ENCODE assay signal across 28 mouse cellular contexts in genomic region chr19:60684417-60684816, GRCm38 (mm10).
DNase-seq lines count a peak whose midpoint lies in the region; ATAC-seq and TF ChIP-seq lines count a peak whose summit lies in the region.
"Had no signal": no experiment of that assay in that cellular context is flagged by ENCODE, and none has a peak within 500 bp of the region (broad histone marks: within the 10 kb centered on the region; RNA-seq: fewer than 3 reads in every experiment).

No protein-coding gene starts in this region.

- ATAC-seq in neutrophil, adult 5-6 weeks (ENCODE audit: extremely low read depth, insufficient number of reproducible peaks, low FRiP score, poor library complexity, severe bottlenecking), result peak; percentile 52
- ATAC-seq: activated CD4-positive, CD25-positive, alpha-beta regulatory T cell, adult 4 months; CD4-positive, CD25-positive, alpha-beta regulatory T cell, adult 4 months; forebrain, embryonic 14.5 days; forebrain, postnatal 0 days; hindbrain, embryonic 16.5 days; intestine, embryonic 15.5 days had no signal

- TF ChIP-seq RAD21 in CH12.LX (IDR thresholded peaks at IDR 0.05; ENCODE audit: low read depth, low read length), result peak; percentile 10

- H3K4me2 ChIP-seq in CH12.LX (ENCODE audit: insufficient read depth, low read depth, poor library complexity, severe bottlenecking), result peak overlapping the region; percentile 79
- H3K4me2 ChIP-seq: embryonic facial prominence, embryonic 12.5 days; embryonic facial prominence, embryonic 15.5 days; heart, embryonic 12.5 days; heart, embryonic 15.5 days; hindbrain, embryonic 13.5 days; intestine, embryonic 15.5 days had no signal

- H3K4me3 ChIP-seq in spleen, adult 2 months (ENCODE audit: extremely low read depth, insufficient read depth, insufficient read length), result no peak overlapping the region
- no peak overlapping the region for H3K4me3 ChIP-seq in CH12.LX (replicated peaks in 1 of 3; ENCODE audit: low read depth in 2 of 3, low read length in 2 of 3, poor library complexity in 1 of 3)
- H3K4me3 ChIP-seq: embryonic facial prominence, embryonic 12.5 days; embryonic facial prominence, embryonic 15.5 days; gastrocnemius, adult 2 months; heart, embryonic 12.5 days; heart, embryonic 15.5 days; hindbrain, embryonic 10.5 days; hindbrain, embryonic 13.5 days; intestine, embryonic 15.5 days had no signal

- 55% methylated on average over 4 of the region's 4 CpGs for WGBS in spleen, adult 2 months

- dilution Hi-C loops in CH12.LX (cut with MboI; ENCODE audit: extremely low pct_ligation_motif_present, extremely low pct_unique_long_range_greater_than_20kb, low sequenced_read_pairs), result no loop called here

- TF ChIP-seq POLR2A in spleen, adult 2 months (IDR thresholded peaks at IDR 0.05; ENCODE audit: low read depth, low read length), result no peak
- no peak for TF ChIP-seq POLR2A in CH12.LX (IDR thresholded peaks at IDR 0.05; ENCODE audit: low read depth, low read length)

- H3K27me3 ChIP-seq in spleen, adult 2 months (ENCODE audit: control insufficient read depth, insufficient read depth, low read length), result no peaks in the 10 kb centered on the region
- no peaks in the 10 kb centered on the region for H3K27me3 ChIP-seq in CH12.LX (replicated peaks)
- H3K27me3 ChIP-seq: embryonic facial prominence, embryonic 12.5 days; embryonic facial prominence, embryonic 15.5 days; heart, embryonic 12.5 days; hindbrain, embryonic 13.5 days; intestine, embryonic 15.5 days had no signal

- no peak for TF ChIP-seq CTCF in spleen, adult 2 months (IDR thresholded peaks at IDR 0.05; ENCODE audit: extremely low read depth, insufficient read depth, insufficient read length, insufficient replicate concordance)
- TF ChIP-seq CTCF in CH12.LX (conservative IDR thresholded peaks at IDR 0.05 in 1 of 2, IDR thresholded peaks at IDR 0.05 in 1 of 2; ENCODE audit: low read depth in 2 of 2, low read length in 2 of 2), result peak in 1 of 2 experiments; percentile 18; a peak in 2 of 4 replicates

- TF ChIP-seq EP300 in CH12.LX (IDR thresholded peaks at IDR 0.05; ENCODE audit: low read length), result peak; percentile 92

- peak overlapping the region; percentile 57 for H3K27ac ChIP-seq in spleen, adult 2 months (ENCODE audit: insufficient read depth, low read length)
- no peak overlapping the region for H3K27ac ChIP-seq in CH12.LX (ENCODE audit: insufficient read depth, low read depth)
- H3K27ac ChIP-seq: embryonic facial prominence, embryonic 12.5 days; embryonic facial prominence, embryonic 15.5 days; gastrocnemius, adult 2 months; heart, embryonic 15.5 days; hindbrain, embryonic 10.5 days; hindbrain, embryonic 13.5 days; intestine, embryonic 15.5 days had no signal

- H3K9ac ChIP-seq in CH12.LX (ENCODE audit: insufficient read depth, low read depth), result no peak overlapping the region
- H3K9ac ChIP-seq: embryonic facial prominence, embryonic 12.5 days; embryonic facial prominence, embryonic 15.5 days; forebrain, postnatal 0 days; heart, embryonic 12.5 days; heart, embryonic 15.5 days; hindbrain, embryonic 13.5 days; intestine, embryonic 15.5 days had no signal

- in situ Hi-C loops in CH12.LX (cut with MboI; ENCODE audit: low pct_ligation_motif_present, low pct_unique_long_range_greater_than_20kb, low sequenced_read_pairs), result no loop called here

- no peaks in the 10 kb centered on the region for H3K9me3 ChIP-seq in CH12.LX (replicated peaks; ENCODE audit: low read length)
- H3K9me3 ChIP-seq: embryonic facial prominence, embryonic 12.5 days; embryonic facial prominence, embryonic 15.5 days; heart, embryonic 12.5 days; heart, embryonic 15.5 days; hindbrain, embryonic 10.5 days; hindbrain, embryonic 13.5 days; intestine, embryonic 15.5 days had no signal

- H3K4me1 ChIP-seq in spleen, adult 2 months (ENCODE audit: control insufficient read depth, insufficient read depth, insufficient read length), result peaks cover 9% of the 10 kb centered on the region; the same call in 1 of the 2 replicates
- peaks cover 17 to 67% of the 10 kb centered on the region in 2 experiments for H3K4me1 ChIP-seq in CH12.LX (ENCODE audit: control insufficient read depth in 1 of 2, insufficient read depth in 2 of 2)
- H3K4me1 ChIP-seq: embryonic facial prominence, embryonic 12.5 days; embryonic facial prominence, embryonic 15.5 days; heart, embryonic 12.5 days; heart, embryonic 15.5 days; hindbrain, embryonic 10.5 days; intestine, embryonic 15.5 days had no signal

- H3K36me3 ChIP-seq in spleen, adult 2 months (ENCODE audit: control insufficient read depth, insufficient read depth, low read length), result no peaks in the 10 kb centered on the region
- H3K36me3 ChIP-seq in CH12.LX (replicated peaks in 1 of 2; ENCODE audit: control insufficient read depth in 1 of 2, insufficient read depth in 1 of 2, low read length in 1 of 2), result no peaks in the 10 kb centered on the region
- H3K36me3 ChIP-seq: embryonic facial prominence, embryonic 12.5 days; embryonic facial prominence, embryonic 15.5 days; heart, embryonic 12.5 days; heart, embryonic 15.5 days; hindbrain, embryonic 10.5 days; hindbrain, embryonic 13.5 days; intestine, embryonic 15.5 days had no signal

- no peaks in the 10 kb centered on the region for H3K79me2 ChIP-seq in CH12.LX (replicated peaks; ENCODE audit: control insufficient read depth, extremely low read depth, insufficient read depth, poor library complexity, severe bottlenecking)

- no peak for DNase-seq in spleen, adult 2 months (ENCODE audit: low read depth in 1 of 2, low spot score in 2 of 2)
- no peak for DNase-seq in spleen, postnatal 14 days (ENCODE audit: low spot score in 2 of 2)
- peak; percentile 76 for DNase-seq in CH12.LX (ENCODE audit: extremely low read depth)
- DNase-seq in thymus, adult 18-20 months, result no peak
- no peak for DNase-seq in adrenal gland, adult 8-10 months
- DNase-seq: adrenal gland, postnatal 14 days; cerebellum, adult 11 months; cerebellum, adult 2 months; cerebellum, adult 9-11 months; cerebellum, postnatal 25 days; forebrain, postnatal 0 days; gastrocnemius, adult 2 months; gastrocnemius, postnatal 14 days; heart, adult 11 months; heart, postnatal 10 days; heart, postnatal 36 days had no signal

TF ChIP-seq in CH12.LX, 34 proteins besides CTCF, POLR2A, EP300 and RAD21:
- TF ChIP-seq MYC (IDR thresholded peaks at IDR 0.05; ENCODE audit: low read depth, low read length) (peak; percentile 85), HCFC1 (IDR thresholded peaks at IDR 0.05; ENCODE audit: low read depth, low read length) (peak; percentile 19; the same call in 1 of the 2 replicates), SIN3A (IDR thresholded peaks at IDR 0.05; ENCODE audit: low read length) (peak; percentile 79), SMC3 (IDR thresholded peaks at IDR 0.05; ENCODE audit: low read depth, low read length) (0 out of 2 replicates have a peak, but pooled peaks have one; percentile 6), ZC3H11A (IDR thresholded peaks at IDR 0.05; ENCODE audit: low read depth, low read length) (no peak), CHD1 (IDR thresholded peaks at IDR 0.05; ENCODE audit: low read depth, low read length) (no peak), PAX5 (IDR thresholded peaks at IDR 0.05; ENCODE audit: low read length) (no peak), MEF2A (IDR thresholded peaks at IDR 0.05; ENCODE audit: borderline replicate concordance, low read depth, low read length) (peak; percentile 94), USF2 (conservative IDR thresholded peaks at IDR 0.05; ENCODE audit: low read depth, low read length) (no peak), TCF12 (IDR thresholded peaks at IDR 0.05; ENCODE audit: low read depth, low read length) (peak; percentile 72), JUN (IDR thresholded peaks at IDR 0.05; ENCODE audit: insufficient read depth, low read depth, low read length) (peak; percentile 76), RCOR1 (conservative IDR thresholded peaks at IDR 0.05; ENCODE audit: low read depth, low read length) (peak; percentile 62), ZMIZ1 (IDR thresholded peaks at IDR 0.05; ENCODE audit: low read depth, low read length) (no peak), MAX (IDR thresholded peaks at IDR 0.05; ENCODE audit: low read length) (peak; percentile 71), ETS1 (conservative IDR thresholded peaks at IDR 0.05; ENCODE audit: low read depth, low read length) (peak; percentile 93), ZKSCAN1 (IDR thresholded peaks at IDR 0.05; ENCODE audit: borderline replicate concordance, low read depth, low read length) (no peak), ELF1 (IDR thresholded peaks at IDR 0.05; ENCODE audit: low read depth, low read length) (no peak; the same call in 1 of the 2 replicates), MXI1 (IDR thresholded peaks at IDR 0.05; ENCODE audit: low read depth, low read length) (0 out of 2 replicates have a peak, but pooled peaks have one; percentile 46), TBP (conservative IDR thresholded peaks at IDR 0.05; ENCODE audit: low read depth, low read length) (no peak), IRF4 (IDR thresholded peaks at IDR 0.05; ENCODE audit: low read depth, low read length) (peak; percentile 93), MAFK (IDR thresholded peaks at IDR 0.05; ENCODE audit: insufficient replicate concordance, low read length) (peak; percentile 76; the same call in 1 of the 2 replicates), JUND (conservative IDR thresholded peaks at IDR 0.05; ENCODE audit: low read depth, low read length) (peak; percentile 83), BHLHE40 (IDR thresholded peaks at IDR 0.05; ENCODE audit: low read depth, low read length) (peak; percentile 89), POLR2AphosphoS2 (IDR thresholded peaks at IDR 0.05; ENCODE audit: low read depth, low read length) (no peak), NRF1 (IDR thresholded peaks at IDR 0.05; ENCODE audit: low read depth, low read length) (no peak), USF1 (IDR thresholded peaks at IDR 0.05; ENCODE audit: low read depth, low read length) (no peak), ZNF384 (IDR thresholded peaks at IDR 0.05; ENCODE audit: low read depth, low read length) (no peak; the same call in 1 of the 2 replicates), NELFE (IDR thresholded peaks at IDR 0.05; ENCODE audit: low read depth, low read length) (no peak), MAZ (IDR thresholded peaks at IDR 0.05; ENCODE audit: low read depth, low read length) (no peak), GABPA (IDR thresholded peaks at IDR 0.05; ENCODE audit: insufficient replicate concordance, low read depth, low read length) (no peak), UBTF (IDR thresholded peaks at IDR 0.05; ENCODE audit: low read depth, low read length) (no peak), KAT2A (IDR thresholded peaks at IDR 0.05; ENCODE audit: insufficient replicate concordance, low read length) (no peak), CHD2 (IDR thresholded peaks at IDR 0.05; ENCODE audit: low read length) (0 out of 2 replicates have a peak, but pooled peaks have one; percentile 42), E2F4 (IDR thresholded peaks at IDR 0.05; ENCODE audit: insufficient replicate concordance, low read depth, low read length) (no peak)
TF ChIP-seq in CH12.LX: peak in this region for 16.
